9 mouse cellular contexts compared by ENCODE assay signal in the genomic region with DNA sequence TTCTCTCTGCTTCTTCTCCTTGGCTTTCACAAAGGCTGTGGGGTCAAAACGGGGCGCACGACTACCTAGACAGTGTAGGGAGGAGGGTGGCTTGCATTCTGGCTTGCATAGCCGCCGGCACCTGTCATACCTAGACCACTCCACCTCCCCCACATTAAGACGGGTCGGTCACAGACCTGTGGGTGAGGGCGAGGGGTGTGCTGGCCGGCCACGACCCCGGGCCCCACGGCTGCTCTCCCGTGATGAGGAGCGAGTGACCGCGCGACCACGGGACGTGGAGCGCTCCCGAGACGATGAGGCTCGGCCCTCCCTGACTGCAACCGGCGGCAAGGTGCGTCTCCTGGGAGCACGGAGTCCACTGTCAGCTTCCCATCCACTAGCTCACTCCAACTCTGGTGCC. TPM values are rescaled to one million over a fixed set of nuclear protein-coding genes. Genes with fewer than 3 reads are reported as not detected.
A peak's percentile ranks its signal among the peaks of the same experiment; 100 is the strongest.
DNase-seq lines count a peak whose midpoint lies in the region; ATAC-seq lines count a peak whose summit lies in the region.
"Had no signal": no experiment of that assay in that cellular context is flagged by ENCODE, and none has a peak within 500 bp of the region (broad histone marks: within the 10 kb centered on the region; RNA-seq: fewer than 3 reads in every experiment).

No protein-coding gene starts in this region.

- ATAC-seq in heart, embryonic 14.5 days (ENCODE audit: insufficient number of reproducible peaks, insufficient read depth, low FRiP score, low read depth): no peak
- peak; percentile 28 for ATAC-seq in hindbrain, embryonic 11.5 days (ENCODE audit: low FRiP score)
- ATAC-seq in megakaryocyte-erythroid progenitor cell, adult 5-6 weeks (replicated peaks; ENCODE audit: low FRiP score, low TSS enrichment, poor library complexity, severe bottlenecking): no peak

- H3K27ac ChIP-seq in heart, embryonic 14.5 days (replicated peaks in 1 of 2; ENCODE audit: control insufficient read depth in 1 of 2, insufficient read depth in 1 of 2, low read depth in 2 of 2, low read length in 2 of 2): no peak overlapping the region
- no peak overlapping the region for H3K27ac ChIP-seq in embryonic facial prominence, embryonic 10.5 days (replicated peaks)
- no peak overlapping the region for H3K27ac ChIP-seq in hindbrain, embryonic 11.5 days (ENCODE audit: low read depth, low read length)
- no peak overlapping the region for H3K27ac ChIP-seq in midbrain, embryonic 10.5 days (replicated peaks)

- peak overlapping the region; percentile 93 for H3K4me2 ChIP-seq in heart, embryonic 14.5 days (ENCODE audit: low read length)
- peak overlapping the region; percentile 52; the same call in 1 of the 2 replicates for H3K4me2 ChIP-seq in hindbrain, embryonic 11.5 days (replicated peaks; ENCODE audit: low read depth, low read length)

- peaks cover 6 to 20% of the 10 kb centered on the region in 2 experiments; a peak in 3 of 4 replicates for H3K4me1 ChIP-seq in heart, embryonic 14.5 days (ENCODE audit: control insufficient read depth in 2 of 2, insufficient read depth in 2 of 2, low read length in 2 of 2)
- H3K4me1 ChIP-seq in embryonic facial prominence, embryonic 10.5 days: peaks cover 25% of the 10 kb centered on the region
- H3K4me1 ChIP-seq in hindbrain, embryonic 11.5 days (replicated peaks; ENCODE audit: control insufficient read depth, insufficient read depth, low read length): peaks cover 5% of the 10 kb centered on the region; the same call in 1 of the 2 replicates
- H3K4me1 ChIP-seq in midbrain, embryonic 10.5 days: peaks cover 32% of the 10 kb centered on the region

- WGBS in heart, embryonic 14.5 days: 24% methylated on average over 27 of the region's 27 CpGs
- 32% methylated on average over 27 of the region's 27 CpGs for WGBS in embryonic facial prominence, embryonic 10.5 days
- WGBS in hindbrain, embryonic 11.5 days: 31% methylated on average over 27 of the region's 27 CpGs
- WGBS in midbrain, embryonic 10.5 days: 26% methylated on average over 27 of the region's 27 CpGs

- intact Hi-C loops in heart, postnatal 25 days (cut with DNase I): no loop called here

- no peaks in the 10 kb centered on the region for H3K9me3 ChIP-seq in heart, embryonic 14.5 days (ENCODE audit: control insufficient read depth, low read length)
- no peaks in the 10 kb centered on the region for H3K9me3 ChIP-seq in embryonic facial prominence, embryonic 10.5 days
- no peaks in the 10 kb centered on the region for H3K9me3 ChIP-seq in hindbrain, embryonic 11.5 days (ENCODE audit: control insufficient read depth, low read length)
- H3K9me3 ChIP-seq in midbrain, embryonic 10.5 days (replicated peaks): no peaks in the 10 kb centered on the region
- H3K9me3 ChIP-seq: G1E had no signal

- no peak for DNase-seq in heart, postnatal 25 days (ENCODE audit: low spot score)
- peak; percentile 22 for DNase-seq in embryonic facial prominence, embryonic 10.5 days (ENCODE audit: low spot score)
- DNase-seq in hindbrain, embryonic 11.5 days (ENCODE audit: low spot score): no peak
- DNase-seq in midbrain, embryonic 10.5 days (ENCODE audit: low spot score): no peak
- DNase-seq in ovary, postnatal 14 days (ENCODE audit: low spot score): no peak
- DNase-seq in adrenal gland, adult 8-10 months: no peak

- H3K27me3 ChIP-seq in heart, embryonic 14.5 days (ENCODE audit: control insufficient read depth, insufficient read depth, low read length): peaks cover 13% of the 10 kb centered on the region
- peaks cover 34% of the 10 kb centered on the region for H3K27me3 ChIP-seq in embryonic facial prominence, embryonic 10.5 days (replicated peaks; ENCODE audit: low read depth, poor library complexity, severe bottlenecking)
- peaks cover 7% of the 10 kb centered on the region; the same call in 1 of the 2 replicates for H3K27me3 ChIP-seq in hindbrain, embryonic 11.5 days (ENCODE audit: control insufficient read depth, insufficient read depth, low read length)
- H3K27me3 ChIP-seq in midbrain, embryonic 10.5 days (ENCODE audit: low read depth, poor library complexity, severe bottlenecking): peaks cover 35% of the 10 kb centered on the region

- H3K36me3 ChIP-seq in heart, embryonic 14.5 days (ENCODE audit: control insufficient read depth, insufficient read depth, low read length): peaks cover 14% of the 10 kb centered on the region; the same call in 1 of the 2 replicates
- peaks cover 6% of the 10 kb centered on the region for H3K36me3 ChIP-seq in embryonic facial prominence, embryonic 10.5 days (replicated peaks)
- H3K36me3 ChIP-seq in hindbrain, embryonic 11.5 days (ENCODE audit: control insufficient read depth, insufficient read depth, low read length): no peaks in the 10 kb centered on the region
- peaks cover 28% of the 10 kb centered on the region for H3K36me3 ChIP-seq in midbrain, embryonic 10.5 days

- peak overlapping the region in 1 of 2 experiments; percentile 46; a peak in 1 of 4 replicates for H3K4me3 ChIP-seq in heart, embryonic 14.5 days (ENCODE audit: control insufficient read depth in 1 of 2, insufficient read depth in 1 of 2, low read depth in 1 of 2, low read length in 2 of 2)
- H3K4me3 ChIP-seq in embryonic facial prominence, embryonic 10.5 days: peak overlapping the region; percentile 59
- H3K4me3 ChIP-seq in hindbrain, embryonic 11.5 days (ENCODE audit: low read depth, low read length): 0 out of 2 replicates have a peak overlapping the region, but pooled peaks have one; percentile 4
- H3K4me3 ChIP-seq in midbrain, embryonic 10.5 days: peak overlapping the region; percentile 55

- H3K9ac ChIP-seq in heart, embryonic 14.5 days (ENCODE audit: low read length): 0 out of 2 replicates have a peak overlapping the region, but pooled peaks have one; percentile 69
- H3K9ac ChIP-seq in hindbrain, embryonic 11.5 days (ENCODE audit: low read depth, low read length): no peak overlapping the region

RNA-seq across cellular contexts. Expression of a gene that starts 17.2 kb away (rescaled TPM):
- polyA plus RNA-seq in heart, embryonic 14.5 days (2014; fragmentation: Nextera tagmentation; extraction: Ambion mirVana): 12.2 and 14.3 TPM in 2 replicates
- 1 to 10 TPM; 7.7 to 8.3 TPM for total RNA-seq in heart, postnatal 25 days (2021)
- 30.9 and 34.8 TPM in 2 replicates for polyA plus RNA-seq in embryonic facial prominence, embryonic 10.5 days (2016; fragmentation: Nextera tagmentation; extraction: Ambion mirVana)
- 22.9 and 27.3 TPM in 2 replicates for polyA plus RNA-seq in hindbrain, embryonic 11.5 days (2014; fragmentation: Nextera tagmentation; extraction: Ambion mirVana)
- 38.5 and 38.7 TPM in 2 replicates for polyA plus RNA-seq in midbrain, embryonic 10.5 days (2016; fragmentation: Nextera tagmentation; extraction: Ambion mirVana)
- 23.6 and 42.3 TPM in 2 replicates for total RNA-seq in megakaryocyte-erythroid progenitor cell, adult 5-6 weeks (2014; fragmentation: Nextera tagmentation)
- total RNA-seq in megakaryocyte-erythroid progenitor cell, adult 5-6 weeks (2017): 6.8 and 13.3 TPM in 2 replicates
- 10 to 100 TPM; 12.6 to 18.4 (median 14.0) TPM for total RNA-seq in adrenal gland, adult 8-10 months (2022)

RNA-seq across cellular contexts. Expression of a gene that starts 21.9 kb away (rescaled TPM):
- polyA plus RNA-seq in heart, embryonic 14.5 days (2014; fragmentation: Nextera tagmentation; extraction: Ambion mirVana): 0.93 and 1.8 TPM in 2 replicates
- total RNA-seq in heart, postnatal 25 days (2021): 1 to 10 TPM; 1.2 to 1.7 TPM
- polyA plus RNA-seq in embryonic facial prominence, embryonic 10.5 days (2016; fragmentation: Nextera tagmentation; extraction: Ambion mirVana): 0.69 and 0.70 TPM in 2 replicates
- 2.8 and 2.9 TPM in 2 replicates for polyA plus RNA-seq in hindbrain, embryonic 11.5 days (2014; fragmentation: Nextera tagmentation; extraction: Ambion mirVana)
- polyA plus RNA-seq in midbrain, embryonic 10.5 days (2016; fragmentation: Nextera tagmentation; extraction: Ambion mirVana): 1.6 and 1.7 TPM in 2 replicates
- total RNA-seq in megakaryocyte-erythroid progenitor cell, adult 5-6 weeks (2014; fragmentation: Nextera tagmentation): 1.9 and 43.9 TPM in 2 replicates
- total RNA-seq in megakaryocyte-erythroid progenitor cell, adult 5-6 weeks (2017): 0.61 and 2.2 TPM in 2 replicates
- 1 to 10 TPM; 1.3 to 2.8 (median 1.8) TPM for total RNA-seq in adrenal gland, adult 8-10 months (2022)
- total RNA-seq: G1E had no signal
- polyA plus RNA-seq: G1E had no signal

RNA-seq across cellular contexts. Expression of a gene that starts 32.7 kb away (rescaled TPM):
- 0.57 and 0.88 TPM in 2 replicates for polyA plus RNA-seq in heart, embryonic 14.5 days (2014; fragmentation: Nextera tagmentation; extraction: Ambion mirVana)
- 1 to 10 TPM; 5.5 to 6.6 TPM for total RNA-seq in heart, postnatal 25 days (2021)
- polyA plus RNA-seq in embryonic facial prominence, embryonic 10.5 days (2016; fragmentation: Nextera tagmentation; extraction: Ambion mirVana): 0.98 and 1.5 TPM in 2 replicates
- 12.7 and 18.0 TPM in 2 replicates for polyA plus RNA-seq in hindbrain, embryonic 11.5 days (2014; fragmentation: Nextera tagmentation; extraction: Ambion mirVana)
- 3.9 and 6.2 TPM in 2 replicates for polyA plus RNA-seq in midbrain, embryonic 10.5 days (2016; fragmentation: Nextera tagmentation; extraction: Ambion mirVana)
- total RNA-seq in megakaryocyte-erythroid progenitor cell, adult 5-6 weeks (2014; fragmentation: Nextera tagmentation): not detected in 2 replicates
- total RNA-seq in megakaryocyte-erythroid progenitor cell, adult 5-6 weeks (2017): not detected in 2 replicates
- 1 to 10 TPM; 5.6 to 9.2 (median 7.1) TPM for total RNA-seq in adrenal gland, adult 8-10 months (2022)
- polyA plus RNA-seq: G1E had no signal

RNA-seq across cellular contexts. Expression of a gene that starts 53.2 kb away (rescaled TPM):
- 0.16 and 0.46 TPM in 2 replicates for polyA plus RNA-seq in heart, embryonic 14.5 days (2014; fragmentation: Nextera tagmentation; extraction: Ambion mirVana)
- 1 to 10 TPM; 6.5 to 6.7 TPM for total RNA-seq in heart, postnatal 25 days (2021)
- not detected in 2 replicates for polyA plus RNA-seq in embryonic facial prominence, embryonic 10.5 days (2016; fragmentation: Nextera tagmentation; extraction: Ambion mirVana)
- 0.13 and 0.48 TPM in 2 replicates for polyA plus RNA-seq in hindbrain, embryonic 11.5 days (2014; fragmentation: Nextera tagmentation; extraction: Ambion mirVana)
- 0.14 and 0.30 TPM in 2 replicates for polyA plus RNA-seq in midbrain, embryonic 10.5 days (2016; fragmentation: Nextera tagmentation; extraction: Ambion mirVana)
- 1.4 TPM in 1 of 2 replicates, not detected in the other for total RNA-seq in megakaryocyte-erythroid progenitor cell, adult 5-6 weeks (2014; fragmentation: Nextera tagmentation)
- 2.0 TPM in 1 of 2 replicates, not detected in the other for total RNA-seq in megakaryocyte-erythroid progenitor cell, adult 5-6 weeks (2017)
- 10 to 100 TPM in 3 of 4 experiments, 1 to 10 TPM in 1; 8.5 to 12.4 (median 11.2) TPM for total RNA-seq in adrenal gland, adult 8-10 months (2022)
- polyA plus RNA-seq: G1E had no signal
